Mouse (Mus musculus) liver, adult 2 months (tissue): ENCODE data around the gene Fgfr2.

Experiments
- CTCF ChIP-seq: fragments of 200-500 bp; IDR thresholded peaks from 2 replicates; pipeline ENCODE4 v1.5.1; 2011; ENCODE audit warnings: low read depth, low read length, control low read depth
- POLR2A ChIP-seq: fragments of 200-500 bp; IDR thresholded peaks from 2 replicates; pipeline ENCODE4 v1.6.1; 2011; ENCODE audit warnings: low read length, control low read depth; ENCODE audit not compliant: insufficient read depth; ENCODE audit errors: extremely low read depth

GRCm38 (mm10) chr7:132604720-132605119 is 518.4 kb downstream of the Fgfr2 start:
- TF ChIP-seq POLR2A (no peak), CTCF (no peak)
